In genomic region chr4:56684031-56684430, GRCm38 (mm10) we compare ENCODE assay signal across 32 mouse cellular contexts. TPM values are rescaled to one million over a fixed set of nuclear protein-coding genes. Genes with fewer than 3 reads are reported as not detected.
"Had no signal": no experiment of that assay in that cellular context is flagged by ENCODE, and none has a peak within 500 bp of the region (broad histone marks: within the 10 kb centered on the region; RNA-seq: fewer than 3 reads in every experiment).

No protein-coding gene starts in this region.

- H3K4me3 ChIP-seq: layer of hippocampus, adult 2 months; left cerebral cortex, adult 2 months; liver, embryonic 13.5 days; megakaryocyte, embryonic 14.5 days; midbrain, embryonic 10.5 days; midbrain, embryonic 13.5 days; myocyte; neural tube, embryonic 13.5 days; stomach, embryonic 15.5 days had no signal

- ATAC-seq: midbrain, embryonic 16.5 days had no signal

- H3K4me2 ChIP-seq: liver, embryonic 13.5 days; midbrain, embryonic 13.5 days; neural tube, embryonic 13.5 days; stomach, embryonic 15.5 days had no signal

- H3K36me3 ChIP-seq: liver, embryonic 13.5 days; midbrain, embryonic 10.5 days; midbrain, embryonic 13.5 days; neural tube, embryonic 13.5 days; stomach, embryonic 15.5 days had no signal

- H3K4me1 ChIP-seq: liver, embryonic 13.5 days; stomach, embryonic 15.5 days had no signal

- H3K9me3 ChIP-seq: liver, embryonic 13.5 days; megakaryocyte, embryonic 14.5 days; midbrain, embryonic 10.5 days; midbrain, embryonic 13.5 days; neural tube, embryonic 13.5 days; stomach, embryonic 15.5 days had no signal

- H3K27ac ChIP-seq: kidney, postnatal 0 days; layer of hippocampus, adult 2 months; left cerebral cortex, adult 2 months; liver, embryonic 13.5 days; midbrain, embryonic 10.5 days; midbrain, embryonic 13.5 days; neural tube, embryonic 13.5 days; stomach, embryonic 15.5 days had no signal

- H3K9ac ChIP-seq: liver, embryonic 13.5 days; midbrain, embryonic 13.5 days; neural tube, embryonic 13.5 days; stomach, embryonic 15.5 days had no signal

- DNase-seq: kidney, adult 18-20 months; kidney, postnatal 25 days; layer of hippocampus, postnatal 36 days; liver, embryonic 13.5 days; retina, postnatal 1 day; right cerebral cortex, postnatal 25 days; spleen, adult 18-20 months; thymus, adult 18-20 months; thymus, postnatal 36 days had no signal

- H3K27me3 ChIP-seq: midbrain, embryonic 13.5 days; neural tube, embryonic 13.5 days; stomach, embryonic 15.5 days had no signal

RNA-seq across cellular contexts. Expression of gene Gm26657, which starts 55.8 kb away (rescaled TPM):
- total RNA-seq: layer of hippocampus, adult 2 months; layer of hippocampus, postnatal 10 days; layer of hippocampus, postnatal 36 days; left cerebral cortex, adult 2 months; left cerebral cortex, postnatal 10 days; left cerebral cortex, postnatal 36 days; liver, adult 2 months; monocyte, adult 5-6 weeks; neutrophil, adult 5-6 weeks had no signal
- polyA plus RNA-seq: kidney, embryonic 14.5 days; kidney, postnatal 0 days; large intestine, adult 2 months; limb, embryonic 11.5 days; limb, embryonic 14.5 days; liver, adult 2 months; liver, embryonic 13.5 days; liver, embryonic 16.5 days; lung, embryonic 16.5 days; midbrain, embryonic 10.5 days; midbrain, embryonic 13.5 days; midbrain, embryonic 16.5 days; myocyte; neural tube, embryonic 13.5 days; stomach, embryonic 15.5 days; urinary bladder, adult 2 months had no signal

RNA-seq across cellular contexts. Expression of gene Actl7b, which starts 57.2 kb away (rescaled TPM):
- total RNA-seq: left cerebral cortex, adult 2 months; left cerebral cortex, postnatal 10 days; liver, adult 2 months had no signal
- polyA plus RNA-seq: kidney, embryonic 14.5 days; kidney, postnatal 0 days; large intestine, adult 2 months; limb, embryonic 11.5 days; liver, adult 2 months; liver, embryonic 13.5 days; liver, embryonic 16.5 days; lung, embryonic 16.5 days; midbrain, embryonic 10.5 days; midbrain, embryonic 13.5 days; midbrain, embryonic 16.5 days; myocyte; neural tube, embryonic 13.5 days; stomach, embryonic 15.5 days; urinary bladder, adult 2 months had no signal

RNA-seq across cellular contexts. Expression of gene Actl7a, which starts 59.2 kb away (rescaled TPM):
- total RNA-seq: layer of hippocampus, adult 2 months; layer of hippocampus, postnatal 10 days; layer of hippocampus, postnatal 36 days; left cerebral cortex, adult 2 months; left cerebral cortex, postnatal 10 days; left cerebral cortex, postnatal 36 days; liver, adult 2 months; monocyte, adult 5-6 weeks; neutrophil, adult 5-6 weeks had no signal
- polyA plus RNA-seq: kidney, embryonic 14.5 days; kidney, postnatal 0 days; large intestine, adult 2 months; limb, embryonic 11.5 days; limb, embryonic 14.5 days; liver, adult 2 months; liver, embryonic 13.5 days; liver, embryonic 16.5 days; lung, embryonic 16.5 days; midbrain, embryonic 10.5 days; midbrain, embryonic 16.5 days; myocyte; neural tube, embryonic 13.5 days; stomach, embryonic 15.5 days; urinary bladder, adult 2 months had no signal
